Mouse (Mus musculus) lung, postnatal 0 days (tissue): ENCODE results near the gene Svop.

Source experiments
- CTCF ChIP-seq: IDR thresholded peaks from 2 replicates; pipeline ENCODE4 v1.5.1; 2016; ENCODE audit warnings: antibody characterized with exemption, mild to moderate bottlenecking
- EP300 ChIP-seq: IDR thresholded peaks from 2 replicates; pipeline ENCODE4 v1.6.1; 2016; ENCODE audit warnings: antibody characterized with exemption, mild to moderate bottlenecking, control low read depth

DNA sequence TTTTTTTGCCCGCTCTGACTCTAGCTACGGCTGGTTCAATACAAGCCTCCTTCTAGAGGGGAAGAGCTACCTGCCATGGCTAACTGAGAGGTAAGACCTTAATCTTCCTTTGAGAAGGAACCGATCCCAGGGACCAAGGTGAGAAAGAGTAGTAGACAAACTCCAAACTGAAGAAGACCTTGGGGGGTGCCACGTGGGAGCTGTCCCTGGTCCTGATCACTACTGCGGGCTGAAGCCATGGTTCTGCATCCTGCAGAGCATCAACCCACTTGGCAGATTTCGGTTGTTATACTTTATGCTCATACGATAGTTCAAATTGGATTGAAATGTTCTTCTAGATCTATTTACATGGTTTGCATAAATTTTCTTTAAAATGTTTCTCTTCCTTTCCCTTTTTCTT lies 76.2 kb downstream of the Svop start:
- no peak for TF ChIP-seq EP300
- no peak for TF ChIP-seq CTCF
